Mouse (Mus musculus) CD8-positive naive resting alpha-beta T cell, adult 2 months (primary cell): ENCODE data around the gene Actg2.

Experiments used
- DNase-seq, 2 experiments: peaks; one replicate each; pipeline ENCODE4 v3.0.0; 2022; ENCODE audit warnings: low read depth in 2 of 2, low spot score in 2 of 2

Gene Actg2

GRCm38 (mm10) chr6:83480019-83480655, 55.9 kb downstream of the Actg2 start:
- no peak for DNase-seq

- DNase-seq = no peak
Observed at GRCm38 (mm10) chr6:83479193-83479592, 56.9 kb downstream of the Actg2 start.

GRCm38 (mm10) chr6:83478628-83479027, 57.4 kb downstream of the Actg2 start:
- no peak for DNase-seq

GRCm38 (mm10) chr6:83478217-83478616, 57.8 kb downstream of the Actg2 start:
- no peak for DNase-seq

GRCm38 (mm10) chr6:83475431-83475830, 60.6 kb downstream of the Actg2 start:
- no peak for DNase-seq

- no peak for DNase-seq
Observed at GRCm38 (mm10) chr6:83473240-83473639, 62.8 kb downstream of the Actg2 start.

GRCm38 (mm10) chr6:83471739-83472138, 64.3 kb downstream of the Actg2 start:
- no peak for DNase-seq

GRCm38 (mm10) chr6:83464011-83464410, 72.1 kb downstream of the Actg2 start:
- no peak for DNase-seq
